Mouse (Mus musculus): ENCODE data around the gene Tmbim6. TPM values are rescaled to one million over a fixed set of nuclear protein-coding genes. Genes with fewer than 3 reads are reported as not detected.

The Tmbim6 gene
- polyA plus RNA-seq, 1 experiment = 691 TPM

GRCm38 (mm10) chr15:99393386-99394252 is 937 bp downstream of the Tmbim6 start:
- peak overlapping the region; percentile 74 for H3K4me2 ChIP-seq (ENCODE audit: low read depth)
- peak overlapping the region; percentile 35 for H3ac ChIP-seq (ENCODE audit: control insufficient read depth, insufficient read length)
- H3K4me3 ChIP-seq = peak overlapping the region; percentile 94

DNA sequence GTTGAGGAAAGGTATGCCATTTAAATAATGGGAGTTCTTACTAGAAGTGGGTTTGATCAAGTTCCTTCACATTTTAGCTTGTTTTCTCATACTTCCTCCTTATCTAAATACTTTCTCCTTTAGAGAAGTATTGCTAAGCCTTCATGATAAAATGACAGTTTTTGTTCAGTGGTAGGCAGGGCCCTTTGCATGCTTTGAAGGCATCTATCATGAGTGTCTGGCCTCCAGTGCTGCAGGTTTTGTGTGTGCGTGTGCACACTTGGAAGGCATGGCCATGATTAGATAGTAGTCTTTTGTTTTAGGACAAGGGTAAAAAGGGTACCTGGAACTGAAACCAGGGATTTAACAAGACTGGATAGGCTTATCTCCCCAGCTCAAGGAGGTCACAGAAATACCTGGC is 3.8 kb downstream of the Tmbim6 start:
- no peaks in the 10 kb centered on the region for H3K27me3 ChIP-seq (ENCODE audit: control insufficient read depth, insufficient read depth, insufficient read length)
- H3K4me3 ChIP-seq = peak overlapping the region; percentile 94
- H3K36me3 ChIP-seq (ENCODE audit: control insufficient read depth, insufficient read depth) = peaks cover 8% of the 10 kb centered on the region
- H3K4me2 ChIP-seq (ENCODE audit: low read depth) = peak overlapping the region; percentile 74
- TF ChIP-seq POLR2AphosphoS2 (IDR thresholded peaks at IDR 0.05; ENCODE audit: insufficient read length, low read depth) (no peak), POLR2A (IDR thresholded peaks at IDR 0.05; ENCODE audit: insufficient read length, low read depth) (no peak), CEBPB (IDR thresholded peaks at IDR 0.05; ENCODE audit: insufficient read depth, poor library complexity, severe bottlenecking) (no peak), SRF (IDR thresholded peaks at IDR 0.05; ENCODE audit: control insufficient read depth, insufficient read length, low read depth) (no peak), TCF12 (IDR thresholded peaks at IDR 0.05; ENCODE audit: insufficient read depth, poor library complexity, severe bottlenecking) (no peak), TCF3 (IDR thresholded peaks at IDR 0.05; ENCODE audit: insufficient read length, low read depth) (no peak), REST (IDR thresholded peaks at IDR 0.05; ENCODE audit: insufficient read depth, insufficient read length) (no peak), USF1 (IDR thresholded peaks at IDR 0.05; ENCODE audit: low read depth) (no peak), MYOD1 (IDR thresholded peaks at IDR 0.05; ENCODE audit: control insufficient read depth in 1 of 3, insufficient read length in 2 of 3, low read depth in 2 of 3) (no peak)
- H3ac ChIP-seq (ENCODE audit: control insufficient read depth, insufficient read length) = no peak overlapping the region
- peaks cover 87% of the 10 kb centered on the region for H3K79me2 ChIP-seq (ENCODE audit: control insufficient read depth, insufficient read depth)

More at GRCm38 (mm10) chr15:99393386-99394252, 937 bp downstream of the Tmbim6 start:
- Histone ChIP-seq H3K79me2 (ENCODE audit: control insufficient read depth, insufficient read depth) (peaks cover 58% of the 10 kb centered on the region), H3K27me3 (ENCODE audit: control insufficient read depth, insufficient read depth, insufficient read length) (no peaks in the 10 kb centered on the region), H3K36me3 (ENCODE audit: control insufficient read depth, insufficient read depth) (no peaks in the 10 kb centered on the region)
- TF ChIP-seq TCF12 (IDR thresholded peaks at IDR 0.05; ENCODE audit: insufficient read depth, poor library complexity, severe bottlenecking) (no peak), POLR2A (IDR thresholded peaks at IDR 0.05; ENCODE audit: insufficient read length, low read depth) (peak; percentile 10), MAX (IDR thresholded peaks at IDR 0.05; ENCODE audit: low read depth) (no peak), MYOG (IDR thresholded peaks at IDR 0.05; ENCODE audit: control insufficient read depth in 1 of 3, insufficient read depth in 1 of 3, insufficient read length in 2 of 3, low read depth in 2 of 3) (peak in 1 of 3 experiments; percentile 3), REST (IDR thresholded peaks at IDR 0.05; ENCODE audit: insufficient read depth, insufficient read length) (no peak), CEBPB (IDR thresholded peaks at IDR 0.05; ENCODE audit: insufficient read depth, poor library complexity, severe bottlenecking) (0 out of 2 replicates have a peak, but pooled peaks have one; percentile 26), TCF3 (IDR thresholded peaks at IDR 0.05; ENCODE audit: insufficient read length, low read depth) (no peak), USF1 (IDR thresholded peaks at IDR 0.05; ENCODE audit: low read depth) (no peak), POLR2AphosphoS2 (IDR thresholded peaks at IDR 0.05; ENCODE audit: insufficient read length, low read depth) (no peak)

GRCm38 (mm10) chr15:99396875-99397274 is 4.2 kb downstream of the Tmbim6 start:
- H3K79me2 ChIP-seq (ENCODE audit: control insufficient read depth, insufficient read depth) = peaks cover 91% of the 10 kb centered on the region
- H3K36me3 ChIP-seq (ENCODE audit: control insufficient read depth, insufficient read depth) = peaks cover 11% of the 10 kb centered on the region
- peak overlapping the region; percentile 94 for H3K4me3 ChIP-seq
- H3ac ChIP-seq (ENCODE audit: control insufficient read depth, insufficient read length) = no peak overlapping the region
- H3K4me2 ChIP-seq (ENCODE audit: low read depth) = peak overlapping the region; percentile 74
- no peaks in the 10 kb centered on the region for H3K27me3 ChIP-seq (ENCODE audit: control insufficient read depth, insufficient read depth, insufficient read length)
- TF ChIP-seq TCF12 (IDR thresholded peaks at IDR 0.05; ENCODE audit: insufficient read depth, poor library complexity, severe bottlenecking) (no peak), MAX (IDR thresholded peaks at IDR 0.05; ENCODE audit: low read depth) (no peak)

DNA sequence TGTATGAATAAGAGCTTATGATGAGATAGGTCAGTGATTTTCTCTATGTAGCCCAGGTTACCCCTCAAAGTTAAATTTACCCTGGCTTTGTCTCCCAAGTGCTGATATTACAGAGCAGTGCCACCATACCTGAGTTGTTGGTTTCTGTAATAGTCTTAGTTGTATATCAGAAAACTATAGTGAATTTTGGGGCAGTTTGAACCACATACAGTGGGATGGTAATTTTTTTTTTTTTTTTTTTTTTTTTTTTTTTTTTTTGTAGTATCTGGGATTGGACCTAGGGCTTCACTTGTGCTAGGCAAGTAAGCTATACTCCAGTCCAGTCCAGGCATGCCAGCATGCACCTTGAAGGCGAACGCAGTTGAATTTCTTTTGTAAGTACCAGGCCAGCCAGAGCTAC is 4.9 kb downstream of the Tmbim6 start:
- Histone ChIP-seq H3K27me3 (ENCODE audit: control insufficient read depth, insufficient read depth, insufficient read length) (no peaks in the 10 kb centered on the region), H3K79me2 (ENCODE audit: control insufficient read depth, insufficient read depth) (peaks cover 98% of the 10 kb centered on the region), H3K4me2 (ENCODE audit: low read depth) (peak overlapping the region; percentile 74), H3K4me3 (no peak overlapping the region), H3K36me3 (ENCODE audit: control insufficient read depth, insufficient read depth) (peaks cover 18% of the 10 kb centered on the region), H3ac (ENCODE audit: control insufficient read depth, insufficient read length) (no peak overlapping the region)
- TF ChIP-seq MYOD1 (IDR thresholded peaks at IDR 0.05; ENCODE audit: control insufficient read depth in 1 of 3, insufficient read length in 2 of 3, low read depth in 2 of 3) (no peak), POLR2A (IDR thresholded peaks at IDR 0.05; ENCODE audit: insufficient read length, low read depth) (no peak), E2F4 (IDR thresholded peaks at IDR 0.05; ENCODE audit: insufficient read depth) (no peak), REST (IDR thresholded peaks at IDR 0.05; ENCODE audit: insufficient read depth, insufficient read length) (no peak), TCF3 (IDR thresholded peaks at IDR 0.05; ENCODE audit: insufficient read length, low read depth) (no peak), POLR2AphosphoS2 (IDR thresholded peaks at IDR 0.05; ENCODE audit: insufficient read length, low read depth) (no peak), CEBPB (IDR thresholded peaks at IDR 0.05; ENCODE audit: insufficient read depth, poor library complexity, severe bottlenecking) (no peak), SRF (IDR thresholded peaks at IDR 0.05; ENCODE audit: control insufficient read depth, insufficient read length, low read depth) (no peak), TCF12 (IDR thresholded peaks at IDR 0.05; ENCODE audit: insufficient read depth, poor library complexity, severe bottlenecking) (no peak), MAX (IDR thresholded peaks at IDR 0.05; ENCODE audit: low read depth) (no peak), USF1 (IDR thresholded peaks at IDR 0.05; ENCODE audit: low read depth) (no peak), MYOG (IDR thresholded peaks at IDR 0.05; ENCODE audit: control insufficient read depth in 1 of 3, insufficient read depth in 1 of 3, insufficient read length in 2 of 3, low read depth in 2 of 3) (no peak)
